In the genomic region with DNA sequence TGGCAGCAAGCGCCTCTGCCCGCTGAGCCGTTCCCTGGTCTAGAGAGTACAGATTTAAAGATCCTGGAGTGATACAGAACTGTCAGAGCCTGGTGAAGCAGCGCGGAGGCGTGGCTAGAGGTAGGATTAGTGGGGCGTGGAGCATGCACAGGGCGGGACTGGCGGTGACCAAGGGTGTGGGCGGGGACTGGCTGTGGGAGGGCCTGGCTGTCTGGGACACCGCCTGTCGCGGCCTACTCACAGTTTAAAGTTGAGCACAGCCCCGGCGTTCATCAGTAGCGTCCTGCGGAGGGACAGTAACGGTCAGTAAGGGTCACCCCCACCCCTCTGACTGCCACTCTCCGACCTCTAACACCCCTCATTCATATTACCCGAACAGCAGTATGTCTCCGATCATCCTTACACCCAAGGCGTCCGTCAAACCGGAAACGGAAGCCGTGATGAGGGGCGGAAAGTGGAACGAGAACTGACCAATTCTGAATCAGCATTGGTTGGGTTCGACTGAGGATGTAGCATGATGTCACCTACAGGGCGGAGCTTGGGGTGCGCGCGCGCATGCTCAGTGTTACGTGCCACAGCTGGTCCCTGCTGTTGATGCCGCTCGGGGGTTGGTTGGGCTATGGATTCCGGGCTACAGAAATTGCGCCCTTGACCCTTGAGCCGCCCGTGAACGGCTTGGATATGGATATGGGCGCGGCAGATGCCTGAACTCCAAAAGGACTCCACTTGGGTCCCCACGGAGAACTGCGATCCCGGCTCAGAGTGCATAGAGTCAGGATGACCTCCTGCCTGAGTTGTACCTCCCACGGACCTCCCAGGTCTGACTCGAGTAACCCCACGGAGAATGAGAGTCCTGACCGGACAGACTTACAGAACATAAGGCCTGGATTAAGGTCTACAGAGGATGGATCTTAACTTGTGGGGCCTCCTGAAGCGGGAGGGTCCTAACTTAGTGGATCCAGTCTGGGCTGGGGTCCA, we compare ENCODE assay signal across 8 mouse cellular contexts. TPM values are rescaled to one million over a fixed set of nuclear protein-coding genes. Genes with fewer than 3 reads are reported as not detected.
DNase-seq lines count a peak whose midpoint lies in the region; ATAC-seq and TF ChIP-seq lines count a peak whose summit lies in the region.

Gene Smim7, minus strand, starts transcription at position 456 of the 978 bp plus-strand sequence.

- H3K27ac ChIP-seq in forebrain, embryonic 12.5 days, result peak within 1 kb of the TSS; percentile 87
- H3K27ac ChIP-seq in heart, postnatal 0 days (ENCODE audit: low read depth), result peak within 1 kb of the TSS; percentile 98
- H3K27ac ChIP-seq in liver, embryonic 16.5 days (ENCODE audit: low read length), result peak within 1 kb of the TSS; percentile 88
- peak within 1 kb of the TSS; percentile 91 for H3K27ac ChIP-seq in neural tube, embryonic 13.5 days (replicated peaks)
- H3K27ac ChIP-seq in testis, adult 2 months (ENCODE audit: control insufficient read depth, insufficient read depth, low read depth, low read length), result peak within 1 kb of the TSS; percentile 96

- peak; percentile 78 for TF ChIP-seq POLR2A in testis, adult 2 months (IDR thresholded peaks at IDR 0.05; ENCODE audit: control insufficient read depth, low read depth, low read length)

- peak; percentile 73; the same call in 1 of the 2 replicates for TF ChIP-seq EP300 in heart, postnatal 0 days (IDR thresholded peaks at IDR 0.05; ENCODE audit: low read depth)

- H3K9ac ChIP-seq in forebrain, embryonic 12.5 days, result peak within 1 kb of the TSS; percentile 63
- peak within 1 kb of the TSS; percentile 91 for H3K9ac ChIP-seq in heart, postnatal 0 days (replicated peaks; ENCODE audit: low read depth, low read length)
- peak within 1 kb of the TSS; percentile 76 for H3K9ac ChIP-seq in liver, embryonic 16.5 days (ENCODE audit: low read depth, low read length)
- peak within 1 kb of the TSS; percentile 82 for H3K9ac ChIP-seq in neural tube, embryonic 13.5 days

- peak within 1 kb of the TSS; percentile 94 for H3K4me3 ChIP-seq in E14TG2a.4 (replicated peaks; ENCODE audit: low read length)
- peak within 1 kb of the TSS; percentile 65 for H3K4me3 ChIP-seq in forebrain, embryonic 12.5 days (replicated peaks)
- H3K4me3 ChIP-seq in heart, postnatal 0 days (ENCODE audit: low read depth, low read length), result peak within 1 kb of the TSS; percentile 71
- peak within 1 kb of the TSS; percentile 82 for H3K4me3 ChIP-seq in liver, embryonic 16.5 days (ENCODE audit: low read depth, low read length)
- peak within 1 kb of the TSS; percentile 74 for H3K4me3 ChIP-seq in neural tube, embryonic 13.5 days
- H3K4me3 ChIP-seq in testis, adult 2 months (ENCODE audit: control insufficient read depth, low read depth, low read length), result peak within 1 kb of the TSS; percentile 94

- no peaks in the 10 kb centered on the region for H3K9me3 ChIP-seq in E14TG2a.4 (ENCODE audit: low read length)
- H3K9me3 ChIP-seq in forebrain, embryonic 12.5 days, result no peaks in the 10 kb centered on the region
- H3K9me3 ChIP-seq in heart, postnatal 0 days (replicated peaks; ENCODE audit: control insufficient read depth, low read length), result no peaks in the 10 kb centered on the region
- no peaks in the 10 kb centered on the region for H3K9me3 ChIP-seq in liver, embryonic 16.5 days (replicated peaks; ENCODE audit: control insufficient read depth, low read length)
- no peaks in the 10 kb centered on the region for H3K9me3 ChIP-seq in neural tube, embryonic 13.5 days

- H3K36me3 ChIP-seq in E14TG2a.4 (ENCODE audit: insufficient read depth, low read length), result peaks cover 41% of the 10 kb centered on the region
- peaks cover 36% of the 10 kb centered on the region for H3K36me3 ChIP-seq in forebrain, embryonic 12.5 days (replicated peaks)
- H3K36me3 ChIP-seq in heart, postnatal 0 days (replicated peaks; ENCODE audit: control insufficient read depth, insufficient read depth, low read length), result peaks cover 38% of the 10 kb centered on the region
- peaks cover 25% of the 10 kb centered on the region for H3K36me3 ChIP-seq in liver, embryonic 16.5 days (ENCODE audit: control insufficient read depth, insufficient read depth)
- peaks cover 35% of the 10 kb centered on the region for H3K36me3 ChIP-seq in neural tube, embryonic 13.5 days
- peaks cover 3% of the 10 kb centered on the region for H3K36me3 ChIP-seq in testis, adult 2 months (ENCODE audit: control insufficient read depth, insufficient read depth, low read length)

- peak; percentile 97 for ATAC-seq in forebrain, embryonic 12.5 days (ENCODE audit: low FRiP score)
- peak; percentile 94 for ATAC-seq in heart, postnatal 0 days (ENCODE audit: insufficient read depth, low read depth)
- ATAC-seq in liver, embryonic 16.5 days (ENCODE audit: low read depth), result peak; percentile 98
- ATAC-seq in neural tube, embryonic 13.5 days (ENCODE audit: low read depth), result peak; percentile 97

- H3K4me2 ChIP-seq in forebrain, embryonic 12.5 days, result peak within 1 kb of the TSS; percentile 80
- H3K4me2 ChIP-seq in heart, postnatal 0 days (ENCODE audit: low read depth, low read length), result peak within 1 kb of the TSS; percentile 97
- peak within 1 kb of the TSS; percentile 98 for H3K4me2 ChIP-seq in liver, embryonic 16.5 days (ENCODE audit: low read depth, low read length)
- H3K4me2 ChIP-seq in neural tube, embryonic 13.5 days, result peak within 1 kb of the TSS; percentile 97

- peaks cover 42% of the 10 kb centered on the region for H3K4me1 ChIP-seq in E14TG2a.4 (replicated peaks; ENCODE audit: low read depth, low read length)
- H3K4me1 ChIP-seq in forebrain, embryonic 12.5 days, result peaks cover 28% of the 10 kb centered on the region
- H3K4me1 ChIP-seq in heart, postnatal 0 days (ENCODE audit: control insufficient read depth, insufficient read depth), result peaks cover 14% of the 10 kb centered on the region
- peaks cover 27% of the 10 kb centered on the region for H3K4me1 ChIP-seq in liver, embryonic 16.5 days (ENCODE audit: control insufficient read depth, low read depth, low read length)
- H3K4me1 ChIP-seq in neural tube, embryonic 13.5 days (replicated peaks), result peaks cover 42% of the 10 kb centered on the region
- H3K4me1 ChIP-seq in testis, adult 2 months (ENCODE audit: control insufficient read depth, insufficient read depth, low read length), result peaks cover 21% of the 10 kb centered on the region

- DNase-seq in c-Kit-positive CD71-positive TER-119-positive erythroid progenitor cells, embryonic 14.5 days (ENCODE audit: low spot score), result peak; percentile 98
- peak; percentile 98 for DNase-seq in heart, postnatal 0 days (ENCODE audit: low spot score)
- peak; percentile 98 to 99 for DNase-seq in kidney, postnatal 4 days

- under 1% methylated on average over 52 of the region's 52 CpGs for WGBS in forebrain, embryonic 12.5 days
- under 1% methylated on average over 52 of the region's 52 CpGs for WGBS in heart, postnatal 0 days
- under 1% methylated on average over 52 of the region's 52 CpGs for WGBS in liver, embryonic 16.5 days (ENCODE audit: insufficient replicate concordance)
- under 1% methylated on average over 52 of the region's 52 CpGs for WGBS in neural tube, embryonic 13.5 days

- no peaks in the 10 kb centered on the region for H3K27me3 ChIP-seq in E14TG2a.4 (ENCODE audit: insufficient read depth, low read length)
- H3K27me3 ChIP-seq in forebrain, embryonic 12.5 days, result no peaks in the 10 kb centered on the region
- H3K27me3 ChIP-seq in heart, postnatal 0 days (ENCODE audit: control insufficient read depth, insufficient read depth, low read length), result no peaks in the 10 kb centered on the region
- no peaks in the 10 kb centered on the region; the same call in 1 of the 2 replicates for H3K27me3 ChIP-seq in liver, embryonic 16.5 days (ENCODE audit: control insufficient read depth, insufficient read depth, low read depth, low read length)
- H3K27me3 ChIP-seq in neural tube, embryonic 13.5 days, result no peaks in the 10 kb centered on the region
- H3K27me3 ChIP-seq in testis, adult 2 months (ENCODE audit: control insufficient read depth, insufficient read depth, low read length), result no peaks in the 10 kb centered on the region

- TF ChIP-seq CTCF in E14TG2a.4 (conservative IDR thresholded peaks at IDR 0.05; ENCODE audit: low read length), result no peak
- TF ChIP-seq CTCF in heart, postnatal 0 days (IDR thresholded peaks at IDR 0.05; ENCODE audit: low read depth), result no peak
- TF ChIP-seq CTCF in testis, adult 2 months (IDR thresholded peaks at IDR 0.05; ENCODE audit: control insufficient read depth, insufficient read depth, insufficient replicate concordance, low read depth, low read length), result no peak

RNA-seq across cellular contexts. Expression of gene Smim7, which starts in this region (rescaled TPM):
- 108 and 123 TPM in 2 replicates for polyA plus RNA-seq in forebrain, embryonic 12.5 days (2016; fragmentation: Nextera tagmentation; extraction: Ambion mirVana)
- 101 and 108 TPM in 2 replicates for total RNA-seq in heart, postnatal 0 days (2014; rRNA removed; ENCODE audit: low replicate concordance)
- 116 and 120 TPM in 2 replicates for polyA plus RNA-seq in heart, postnatal 0 days (2015; fragmentation: Nextera tagmentation; extraction: Ambion mirVana)
- polyA plus RNA-seq in liver, embryonic 16.5 days (2015; fragmentation: Nextera tagmentation; extraction: Ambion mirVana), result 40.1 and 40.8 TPM in 2 replicates
- 137 and 140 TPM in 2 replicates for polyA plus RNA-seq in neural tube, embryonic 13.5 days (2015; fragmentation: Nextera tagmentation; extraction: Ambion mirVana)
- polyA plus RNA-seq in testis, adult 2 months (2012; rRNA removed), result 12.7 and 14.0 TPM in 2 replicates

Comparison
In these comparisons a context has a peak if more than half of its experiments do, and no peak if none do; other contexts are left out.
1. Peak in every context shown above with its lines: DNase-seq, ATAC-seq, H3K4me3 ChIP-seq and H3K27ac ChIP-seq.